Mouse (Mus musculus): ENCODE measurements at regions not wholly inside any gene's neighbourhood (a gene's known extent, or its start where the extent isn't known, plus 50 kb on each side); places are given as distances from the start of the nearest gene placed in this dataset.

DNA sequence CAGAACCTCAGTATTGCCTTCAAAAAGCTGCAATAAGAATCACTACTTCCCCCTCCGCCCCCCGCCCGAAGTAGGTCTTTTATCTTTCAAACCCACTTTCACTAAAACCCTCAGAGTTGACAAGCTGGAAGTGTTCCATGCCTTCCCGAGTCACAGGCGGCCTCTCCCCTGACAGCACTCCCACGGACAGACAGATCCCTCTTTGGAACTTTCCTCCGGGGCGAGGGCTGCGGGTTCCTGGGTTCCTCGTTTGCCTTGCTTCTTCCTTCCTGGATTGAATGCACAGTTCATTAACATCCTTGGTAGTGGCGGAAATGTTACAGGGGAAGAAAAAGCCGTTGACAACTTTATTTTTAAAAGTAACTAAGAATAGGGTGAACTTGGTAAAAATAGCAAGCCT, 132.1 kb upstream of the Fam19a5 start:
- TF ChIP-seq POLR2A (IDR thresholded peaks at IDR 0.05; ENCODE audit: insufficient read depth, low read depth, low read length) (no peak), CTCF (IDR thresholded peaks at IDR 0.05; ENCODE audit: insufficient read depth, low read depth, low read length) (no peak)
